Mouse (Mus musculus): Measurements from ENCODE around the gene Rnf166. TPM values are rescaled to one million over a fixed set of nuclear protein-coding genes. Genes with fewer than 3 reads are reported as not detected.

Gene Rnf166
- polyA plus RNA-seq, 1 experiment, result 44.9 TPM

GRCm38 (mm10) chr8:122488387-122488786 is 12.5 kb upstream of the Rnf166 start:
- Histone ChIP-seq H3K4me1 (ENCODE audit: control insufficient read depth, insufficient read depth, insufficient read length, low read length) (no peaks in the 10 kb centered on the region), H3K36me3 (ENCODE audit: control insufficient read depth, insufficient read depth, low read length) (peaks cover 11% of the 10 kb centered on the region; the same call in 1 of the 2 replicates), H3K27ac (ENCODE audit: insufficient read depth, low read depth, low read length) (no peak overlapping the region), H3K4me3 (ENCODE audit: low read depth, low read length) (no peak overlapping the region), H3K27me3 (ENCODE audit: control insufficient read depth, insufficient read depth, low read length) (no peaks in the 10 kb centered on the region)
- WGBS, result 94% methylated on average over 9 of the region's 9 CpGs
- no peak for TF ChIP-seq CTCF (IDR thresholded peaks at IDR 0.05; ENCODE audit: extremely low read depth, insufficient read length, insufficient replicate concordance, low read depth, low read length)
- no peak for TF ChIP-seq POLR2A (IDR thresholded peaks at IDR 0.05; ENCODE audit: low read depth, low read length)

- Histone ChIP-seq H3K4me3 (ENCODE audit: low read depth, low read length) (no peak overlapping the region), H3K27ac (ENCODE audit: insufficient read depth, low read depth, low read length) (no peak overlapping the region), H3K27me3 (ENCODE audit: control insufficient read depth, insufficient read depth, low read length) (no peaks in the 10 kb centered on the region), H3K4me1 (ENCODE audit: control insufficient read depth, insufficient read depth, insufficient read length, low read length) (no peaks in the 10 kb centered on the region), H3K36me3 (ENCODE audit: control insufficient read depth, insufficient read depth, low read length) (peaks cover 32% of the 10 kb centered on the region)
- TF ChIP-seq POLR2A (IDR thresholded peaks at IDR 0.05; ENCODE audit: low read depth, low read length), result no peak
- WGBS, result 74% methylated on average over 12 of the region's 12 CpGs
Measured at GRCm38 (mm10) chr8:122484831-122485230, 9.0 kb upstream of the Rnf166 start.

DNA sequence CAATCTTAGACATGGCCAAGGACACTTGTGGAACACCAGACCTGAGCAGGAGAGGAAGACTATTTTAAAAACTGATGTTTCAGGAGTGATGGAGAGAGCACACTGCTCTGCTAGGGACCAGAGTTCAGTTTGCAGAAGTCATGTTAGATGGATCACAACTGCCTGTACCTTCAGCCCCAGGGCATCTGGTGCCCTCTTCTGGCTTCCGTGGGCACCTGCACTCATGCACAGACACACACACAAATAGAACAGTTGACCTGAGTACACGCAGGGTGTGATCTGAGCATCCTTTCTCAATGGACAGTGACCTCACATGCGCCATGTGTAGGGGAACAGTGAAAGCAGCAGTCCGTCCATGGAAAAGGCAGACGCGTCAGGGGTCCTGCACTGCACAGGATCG is 8.0 kb upstream of the Rnf166 start:
- Histone ChIP-seq H3K36me3 (ENCODE audit: control insufficient read depth, insufficient read depth, low read length) (peaks cover 41% of the 10 kb centered on the region), H3K4me3 (ENCODE audit: low read depth, low read length) (no peak overlapping the region), H3K27me3 (ENCODE audit: control insufficient read depth, insufficient read depth, low read length) (no peaks in the 10 kb centered on the region), H3K27ac (ENCODE audit: insufficient read depth, low read depth, low read length) (no peak overlapping the region), H3K4me1 (ENCODE audit: control insufficient read depth, insufficient read depth, insufficient read length, low read length) (no peaks in the 10 kb centered on the region)
- TF ChIP-seq CTCF (IDR thresholded peaks at IDR 0.05; ENCODE audit: extremely low read depth, insufficient read length, insufficient replicate concordance, low read depth, low read length) (no peak), POLR2A (IDR thresholded peaks at IDR 0.05; ENCODE audit: low read depth, low read length) (no peak)
- WGBS, result 98% methylated on average over 7 of the region's 7 CpGs

GRCm38 (mm10) chr8:122482448-122482847 is 6.6 kb upstream of the Rnf166 start:
- WGBS, result 94% methylated on average over 8 of the region's 8 CpGs

GRCm38 (mm10) chr8:122474951-122475560 is 808 bp downstream of the Rnf166 start:
- Histone ChIP-seq H3K27ac (ENCODE audit: insufficient read depth, low read depth, low read length) (peak overlapping the region; percentile 38), H3K36me3 (ENCODE audit: control insufficient read depth, insufficient read depth, low read length) (peaks cover 24% of the 10 kb centered on the region), H3K4me3 (ENCODE audit: low read depth, low read length) (peak overlapping the region; percentile 95), H3K4me1 (ENCODE audit: control insufficient read depth, insufficient read depth, insufficient read length, low read length) (peaks cover 14% of the 10 kb centered on the region; the same call in 1 of the 2 replicates), H3K27me3 (ENCODE audit: control insufficient read depth, insufficient read depth, low read length) (no peaks in the 10 kb centered on the region)
- 1% methylated on average over 16 of the region's 16 CpGs for WGBS
- TF ChIP-seq POLR2A (IDR thresholded peaks at IDR 0.05; ENCODE audit: low read depth, low read length), result no peak
- no peak for TF ChIP-seq CTCF (IDR thresholded peaks at IDR 0.05; ENCODE audit: extremely low read depth, insufficient read length, insufficient replicate concordance, low read depth, low read length)

More at GRCm38 (mm10) chr8:122482448-122482847, 6.6 kb upstream of the Rnf166 start:
- no peaks in the 10 kb centered on the region for H3K27me3 ChIP-seq (ENCODE audit: control insufficient read depth, insufficient read depth, low read length)
- no peak overlapping the region for H3K4me3 ChIP-seq (ENCODE audit: low read depth, low read length)
- H3K27ac ChIP-seq (ENCODE audit: insufficient read depth, low read depth, low read length), result no peak overlapping the region
- no peak for TF ChIP-seq POLR2A (IDR thresholded peaks at IDR 0.05; ENCODE audit: low read depth, low read length)
- H3K4me1 ChIP-seq (ENCODE audit: control insufficient read depth, insufficient read depth, insufficient read length, low read length), result no peaks in the 10 kb centered on the region
- peaks cover 51% of the 10 kb centered on the region for H3K36me3 ChIP-seq (ENCODE audit: control insufficient read depth, insufficient read depth, low read length)

- Histone ChIP-seq H3K27ac (ENCODE audit: insufficient read depth, low read depth, low read length) (peak overlapping the region; percentile 66), H3K4me1 (ENCODE audit: control insufficient read depth, insufficient read depth, insufficient read length, low read length) (peaks cover 14% of the 10 kb centered on the region; the same call in 1 of the 2 replicates), H3K27me3 (ENCODE audit: control insufficient read depth, insufficient read depth, low read length) (no peaks in the 10 kb centered on the region), H3K4me3 (ENCODE audit: low read depth, low read length) (peak overlapping the region; percentile 19; the same call in 1 of the 2 replicates), H3K36me3 (ENCODE audit: control insufficient read depth, insufficient read depth, low read length) (peaks cover 17% of the 10 kb centered on the region)
- 70% methylated on average over 8 of the region's 8 CpGs for WGBS
- no peak for TF ChIP-seq CTCF (IDR thresholded peaks at IDR 0.05; ENCODE audit: extremely low read depth, insufficient read length, insufficient replicate concordance, low read depth, low read length)
- TF ChIP-seq POLR2A (IDR thresholded peaks at IDR 0.05; ENCODE audit: low read depth, low read length), result no peak
Measured at GRCm38 (mm10) chr8:122473911-122474421, 1.9 kb downstream of the Rnf166 start.

GRCm38 (mm10) chr8:122470691-122471090 is 5.2 kb downstream of the Rnf166 start:
- no peak for TF ChIP-seq CTCF (IDR thresholded peaks at IDR 0.05; ENCODE audit: extremely low read depth, insufficient read length, insufficient replicate concordance, low read depth, low read length)
- no peak for TF ChIP-seq POLR2A (IDR thresholded peaks at IDR 0.05; ENCODE audit: low read depth, low read length)
- no peaks in the 10 kb centered on the region for H3K27me3 ChIP-seq (ENCODE audit: control insufficient read depth, insufficient read depth, low read length)
- H3K4me1 ChIP-seq (ENCODE audit: control insufficient read depth, insufficient read depth, insufficient read length, low read length), result peaks cover 9% of the 10 kb centered on the region; the same call in 1 of the 2 replicates
- H3K36me3 ChIP-seq (ENCODE audit: control insufficient read depth, insufficient read depth, low read length), result peaks cover 25% of the 10 kb centered on the region
- no peak overlapping the region for H3K4me3 ChIP-seq (ENCODE audit: low read depth, low read length)
- WGBS, result 79% methylated on average over 5 of the region's 5 CpGs
- H3K27ac ChIP-seq (ENCODE audit: insufficient read depth, low read depth, low read length), result no peak overlapping the region

Measured in small intestine, adult 2 months (tissue).